Mouse (Mus musculus): ENCODE measurements around the gene Gabbr1.
A peak's percentile ranks its signal among the peaks of the same experiment; 100 is the strongest.

Gabbr1 gene

DNA sequence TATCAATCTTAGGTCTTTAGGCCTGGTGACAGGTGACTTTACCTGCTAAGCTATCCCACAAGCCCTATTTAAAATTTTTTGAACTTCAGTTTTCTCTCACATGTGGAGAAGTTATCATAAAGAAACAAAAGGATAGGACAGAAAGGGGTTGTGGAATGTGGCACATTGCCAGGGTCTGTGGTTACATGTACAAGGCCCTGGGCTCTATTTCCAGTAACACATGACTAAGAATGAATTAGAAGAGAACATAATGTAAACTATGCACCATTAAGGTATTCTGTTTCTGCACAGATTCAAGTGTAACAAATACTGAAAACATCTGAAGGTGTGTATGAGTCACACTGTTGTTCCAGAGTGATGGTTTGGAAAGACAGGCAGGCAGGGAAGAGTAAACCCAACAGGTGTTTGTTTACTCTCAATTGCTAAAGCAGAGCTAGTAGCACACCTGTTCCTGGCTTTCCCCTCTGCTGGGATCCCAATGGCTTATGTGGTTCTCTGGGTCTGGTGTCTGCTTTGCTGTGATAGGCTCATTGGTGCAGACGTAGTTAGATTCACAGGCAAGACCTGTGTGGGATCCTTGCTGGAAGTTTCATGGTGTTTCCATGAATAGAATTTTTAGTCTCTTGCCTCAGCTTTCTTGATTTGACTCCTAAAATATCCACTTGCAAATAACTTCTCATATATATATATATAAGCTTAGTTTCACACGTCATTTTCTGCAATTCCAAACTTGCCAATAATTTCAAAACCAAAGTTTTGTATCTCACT lies 6.5 kb upstream of the Gabbr1 start:
- DNase-seq (ENCODE audit: low read depth, low spot score): no peak

DNA sequence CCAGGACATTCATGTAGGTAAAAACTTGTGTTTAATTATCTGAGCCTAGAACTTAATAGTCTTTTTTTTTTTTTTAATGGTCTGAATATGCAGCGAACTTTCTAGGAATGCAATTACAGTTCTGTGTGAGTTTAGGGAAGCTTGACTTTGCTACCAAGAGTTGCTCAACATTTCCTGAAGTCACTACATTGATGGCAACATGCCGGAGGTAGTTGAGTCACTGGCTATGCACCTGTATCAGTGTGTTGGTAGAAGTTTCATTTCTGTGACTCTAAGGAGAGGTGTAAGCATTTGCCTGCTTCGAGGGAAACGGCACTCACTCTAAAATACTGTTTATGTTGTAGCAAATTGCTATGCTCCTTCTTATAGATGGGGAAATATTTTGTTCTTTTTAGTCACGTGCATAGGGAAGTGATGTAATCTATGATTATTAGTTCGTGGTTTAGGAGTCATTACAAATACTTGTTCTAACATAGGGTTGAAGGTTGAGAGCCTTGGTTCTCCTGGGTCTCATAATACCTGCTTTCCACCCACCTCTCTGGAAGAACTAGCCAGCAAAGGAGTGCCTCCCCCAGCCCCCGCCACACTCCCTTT lies 1.0 kb upstream of the Gabbr1 start:
- no peak for DNase-seq (ENCODE audit: low read depth, low spot score)

DNA sequence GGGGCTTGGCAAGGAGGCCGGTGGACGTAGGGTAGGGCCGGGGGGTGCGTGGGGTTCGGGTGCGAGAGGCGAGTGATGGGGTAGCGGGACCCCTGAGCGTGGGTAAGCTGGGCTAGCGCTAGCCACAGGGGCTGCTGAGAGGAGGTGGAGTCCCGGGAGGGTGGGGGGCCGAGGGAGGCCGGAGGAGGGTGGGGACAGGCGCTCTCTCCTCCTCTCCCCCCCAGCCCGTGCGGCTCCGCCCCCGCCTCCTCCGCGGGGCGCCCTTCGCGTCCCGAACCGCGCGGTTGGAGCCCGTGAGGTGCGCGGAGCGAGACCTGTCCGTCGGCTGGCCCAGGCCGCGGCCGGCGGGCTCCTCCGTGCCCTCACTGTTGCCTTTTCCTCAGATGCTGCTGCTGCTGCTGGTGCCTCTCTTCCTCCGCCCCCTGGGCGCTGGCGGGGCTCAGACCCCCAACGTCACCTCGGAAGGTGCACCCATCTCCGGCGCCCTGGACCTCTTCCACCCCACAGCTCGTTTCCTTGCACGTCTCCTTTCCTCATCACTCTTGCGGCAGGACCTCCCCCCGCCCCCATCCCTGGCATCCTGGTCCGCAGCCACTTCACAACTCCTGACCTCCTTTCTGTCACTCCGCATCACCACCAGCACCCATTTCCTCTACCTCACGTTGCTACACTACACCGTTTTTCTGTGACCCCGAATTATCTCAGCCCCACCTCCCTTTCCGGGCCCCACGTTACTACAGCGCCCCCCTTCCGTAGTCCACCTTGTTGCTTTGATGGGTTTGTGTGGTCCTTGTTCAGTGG lies 746 bp downstream of the Gabbr1 start:
- peak; percentile 60 for DNase-seq (ENCODE audit: low read depth, low spot score)

DNA sequence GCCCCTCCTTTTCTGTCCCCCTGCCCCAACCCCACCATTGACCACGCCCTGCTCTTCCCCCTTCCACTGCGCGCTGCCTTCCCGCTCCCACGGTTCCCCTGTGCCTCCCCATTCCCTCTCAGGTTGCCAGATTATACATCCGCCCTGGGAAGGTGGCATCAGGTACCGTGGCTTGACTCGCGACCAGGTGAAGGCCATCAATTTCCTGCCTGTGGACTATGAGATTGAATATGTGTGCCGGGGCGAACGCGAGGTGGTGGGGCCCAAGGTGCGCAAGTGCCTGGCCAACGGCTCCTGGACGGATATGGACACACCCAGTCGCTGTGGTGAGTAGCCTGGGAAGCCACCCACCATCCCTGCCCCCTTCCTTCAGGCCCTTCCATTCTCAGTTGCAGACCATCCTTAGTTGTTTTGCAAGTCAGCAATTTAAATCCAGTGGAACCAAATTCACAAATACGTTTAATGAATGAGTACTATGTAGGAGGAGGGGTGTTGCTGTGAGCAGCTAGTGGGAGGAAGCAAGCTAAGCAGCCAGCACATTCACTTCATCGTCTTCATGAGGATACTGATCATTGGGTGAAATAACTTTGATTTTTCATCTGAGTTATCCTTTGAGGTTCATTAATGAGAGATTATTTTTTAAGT lies 1.7 kb downstream of the Gabbr1 start:
- DNase-seq (ENCODE audit: low read depth, low spot score): no peak

DNA sequence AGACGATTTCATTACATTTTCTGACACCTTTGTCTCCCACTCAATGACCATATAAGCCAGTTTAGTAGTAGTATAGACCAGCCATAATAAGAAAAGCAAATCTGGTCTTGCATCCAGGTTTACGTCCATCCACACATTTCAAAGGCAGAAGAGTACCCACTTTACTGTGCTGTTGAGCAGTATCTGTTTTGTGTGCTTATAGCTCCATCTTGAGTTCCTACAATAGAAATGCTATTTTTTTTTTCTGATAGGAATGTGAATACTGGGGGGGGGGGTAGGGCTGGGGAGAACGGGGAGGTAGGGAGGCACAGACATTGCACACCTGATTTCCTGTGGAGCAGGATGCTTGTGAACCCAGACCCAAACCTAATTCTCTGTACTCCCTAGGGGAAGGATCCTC lies 2.2 kb downstream of the Gabbr1 start:
- no peak for DNase-seq (ENCODE audit: low read depth, low spot score)

GRCm38 (mm10) chr17:37048383-37048782 lies 2.6 kb downstream of the Gabbr1 start:
- DNase-seq (ENCODE audit: low read depth, low spot score): no peak

DNA sequence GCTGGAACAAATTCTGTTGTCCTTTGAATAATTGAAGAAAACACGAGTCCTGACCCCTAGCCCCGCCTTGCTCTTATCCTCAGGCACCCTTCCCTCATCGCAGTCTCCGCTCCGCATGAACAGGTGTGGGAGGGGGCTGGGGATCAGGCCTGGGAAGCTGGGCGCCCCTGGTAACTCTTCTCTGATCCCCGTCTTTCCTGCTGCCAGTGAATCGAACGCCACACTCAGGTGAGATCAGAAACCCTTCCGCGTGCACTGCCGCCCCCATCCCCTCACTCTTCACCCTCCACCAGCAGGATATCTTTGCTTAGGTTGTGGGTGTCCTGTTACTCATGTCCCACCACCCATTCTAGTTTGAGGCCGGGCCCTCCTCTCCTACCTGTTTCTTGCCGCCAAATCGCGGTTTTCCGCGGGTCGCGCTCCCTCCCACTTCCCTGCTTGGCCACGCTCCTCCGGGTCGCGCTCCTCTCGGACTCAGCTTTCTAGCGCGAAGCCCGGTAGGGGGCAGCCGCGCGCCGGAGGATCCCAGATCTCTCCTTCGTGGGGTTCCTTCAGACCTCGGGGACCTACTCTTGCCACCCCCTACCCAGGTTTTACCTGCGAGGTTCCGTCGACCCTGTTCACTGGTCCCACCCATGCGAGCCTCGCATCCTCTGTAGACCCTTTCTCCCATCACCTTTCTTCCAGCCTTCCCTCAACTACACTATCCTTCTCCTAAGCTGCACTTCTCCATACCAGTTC lies 4.0 kb downstream of the Gabbr1 start:
- peak; percentile 74 for DNase-seq (ENCODE audit: low read depth, low spot score)

GRCm38 (mm10) chr17:37050399-37050798 lies 4.6 kb downstream of the Gabbr1 start:
- peak; percentile 88 for DNase-seq (ENCODE audit: low read depth, low spot score)

GRCm38 (mm10) chr17:37050876-37051275 lies 5.1 kb downstream of the Gabbr1 start:
- peak; percentile 8 for DNase-seq (ENCODE audit: low read depth, low spot score)

- DNase-seq (ENCODE audit: low read depth, low spot score): no peak
Measured at GRCm38 (mm10) chr17:37051745-37052144, 6.0 kb downstream of the Gabbr1 start.

- no peak for DNase-seq (ENCODE audit: low read depth, low spot score)
Measured at GRCm38 (mm10) chr17:37056957-37057356, 11.2 kb downstream of the Gabbr1 start.

- no peak for DNase-seq (ENCODE audit: low read depth, low spot score)
Measured at GRCm38 (mm10) chr17:37061435-37061834, 15.7 kb downstream of the Gabbr1 start.

DNA sequence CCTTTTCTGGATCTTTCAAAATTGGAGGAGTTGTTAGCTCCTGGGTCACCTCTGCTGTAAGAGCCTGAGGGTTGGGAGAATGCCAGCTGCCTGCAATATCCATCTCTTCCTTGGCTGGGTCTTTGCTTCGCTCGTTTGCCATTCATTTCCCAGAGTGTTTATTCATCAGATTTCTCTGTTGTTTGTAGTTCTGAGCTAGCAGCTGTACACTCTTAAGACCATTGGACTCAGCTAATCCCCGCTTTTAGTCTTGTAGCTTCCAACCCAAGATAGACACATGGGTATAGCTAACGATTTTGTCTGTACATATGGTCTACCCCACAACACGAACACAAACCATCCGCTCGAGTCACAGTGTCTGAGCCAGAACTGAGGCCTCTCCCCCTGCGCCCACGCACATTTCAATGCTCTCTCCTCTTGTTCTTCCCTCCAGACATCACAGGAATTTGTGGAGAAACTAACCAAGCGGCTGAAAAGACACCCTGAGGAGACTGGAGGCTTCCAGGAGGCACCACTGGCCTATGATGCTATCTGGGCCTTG lies 16.4 kb downstream of the Gabbr1 start:
- DNase-seq (ENCODE audit: low read depth, low spot score): no peak

- no peak for DNase-seq (ENCODE audit: low read depth, low spot score)
Measured at GRCm38 (mm10) chr17:37063063-37063462, 17.3 kb downstream of the Gabbr1 start.

- DNase-seq (ENCODE audit: low read depth, low spot score): no peak
Measured at GRCm38 (mm10) chr17:37063686-37064495, 18.1 kb downstream of the Gabbr1 start.

- DNase-seq (ENCODE audit: low read depth, low spot score): no peak
Measured at GRCm38 (mm10) chr17:37065993-37066392, 20.2 kb downstream of the Gabbr1 start.

- DNase-seq (ENCODE audit: low read depth, low spot score): no peak
Measured at GRCm38 (mm10) chr17:37067861-37068260, 22.1 kb downstream of the Gabbr1 start.

DNA sequence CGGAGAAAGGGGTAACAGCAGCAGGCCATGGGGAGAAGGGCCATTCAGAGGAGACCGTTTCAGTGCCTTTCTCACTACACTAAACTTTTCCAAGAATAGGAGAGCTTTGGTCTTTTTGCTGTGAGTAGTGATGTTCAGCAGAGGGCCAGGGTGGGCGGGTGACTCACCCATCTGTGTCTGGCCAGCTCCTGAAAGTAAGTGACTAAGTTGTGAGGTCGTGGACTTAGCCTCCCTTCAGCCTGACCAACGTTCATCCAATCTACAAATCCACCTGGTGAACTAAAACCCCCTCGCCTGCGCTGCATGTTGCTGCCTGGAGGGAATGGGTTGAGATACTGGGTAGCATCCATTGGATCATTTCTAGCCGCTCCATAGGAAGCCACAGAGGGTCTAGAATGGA lies 24.4 kb downstream of the Gabbr1 start:
- DNase-seq (ENCODE audit: low read depth, low spot score): no peak

DNA sequence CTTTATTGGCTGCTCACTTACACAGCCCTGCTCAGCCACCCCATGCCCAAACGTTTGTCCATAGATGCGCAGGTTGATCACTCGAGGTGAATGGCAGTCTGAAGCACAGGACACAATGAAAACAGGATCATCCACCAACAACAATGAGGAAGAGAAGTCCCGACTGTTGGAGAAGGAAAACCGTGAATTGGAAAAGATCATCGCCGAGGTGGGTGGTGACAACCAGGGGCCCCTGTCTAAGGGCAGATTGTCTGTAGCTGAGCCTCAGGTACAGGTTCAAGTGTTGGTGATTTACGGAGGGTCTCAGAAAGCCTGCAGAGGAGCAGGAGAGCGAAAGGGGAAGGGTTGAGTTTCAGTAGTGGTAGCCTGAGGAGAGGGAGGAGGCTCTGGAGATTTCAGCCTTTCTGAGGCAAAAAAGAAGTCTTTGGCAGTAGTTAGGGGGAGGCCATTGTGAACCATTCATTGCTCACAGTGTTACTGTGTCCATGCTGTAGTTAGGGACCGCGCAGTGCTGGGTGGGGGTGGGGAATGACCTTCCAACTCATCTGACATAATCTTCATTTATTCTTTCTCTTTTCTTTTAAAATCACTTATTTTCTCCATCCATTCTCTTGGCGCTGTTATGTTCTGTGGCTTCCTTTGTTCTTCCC lies 26.4 kb downstream of the Gabbr1 start:
- DNase-seq (ENCODE audit: low read depth, low spot score): no peak
